In genomic region chr16:24326046-24326445, GRCm38 (mm10) we compare ENCODE assay signal across 11 mouse cellular contexts.
DNase-seq lines count a peak whose midpoint lies in the region; ATAC-seq and TF ChIP-seq lines count a peak whose summit lies in the region.
"Had no signal": no experiment of that assay in that cellular context is flagged by ENCODE, and none has a peak within 500 bp of the region (broad histone marks: within the 10 kb centered on the region; RNA-seq: fewer than 3 reads in every experiment).

No protein-coding gene starts in this region.

- TF ChIP-seq CTCF in hindbrain, postnatal 0 days (IDR thresholded peaks at IDR 0.05; ENCODE audit: low read depth): no peak

- H3K27me3 ChIP-seq in hindbrain, postnatal 0 days (ENCODE audit: insufficient read depth, low read length): no peaks in the 10 kb centered on the region
- H3K27me3 ChIP-seq in hindbrain, embryonic 11.5 days (ENCODE audit: control insufficient read depth, insufficient read depth, low read length): no peaks in the 10 kb centered on the region
- H3K27me3 ChIP-seq: embryonic facial prominence, embryonic 15.5 days; midbrain, embryonic 12.5 days had no signal

- no peaks in the 10 kb centered on the region for H3K9me3 ChIP-seq in hindbrain, postnatal 0 days (ENCODE audit: low read length)
- H3K9me3 ChIP-seq in hindbrain, embryonic 11.5 days (ENCODE audit: control insufficient read depth, low read length): no peaks in the 10 kb centered on the region
- H3K9me3 ChIP-seq: embryonic facial prominence, embryonic 15.5 days; midbrain, embryonic 12.5 days had no signal

- no peaks in the 10 kb centered on the region for H3K4me1 ChIP-seq in hindbrain, postnatal 0 days (ENCODE audit: insufficient read depth, low read length)
- H3K4me1 ChIP-seq in hindbrain, embryonic 11.5 days (replicated peaks; ENCODE audit: control insufficient read depth, insufficient read depth, low read length): no peaks in the 10 kb centered on the region
- H3K4me1 ChIP-seq: embryonic facial prominence, embryonic 15.5 days; midbrain, embryonic 12.5 days had no signal

- no peak overlapping the region for H3K4me2 ChIP-seq in hindbrain, postnatal 0 days (ENCODE audit: low read depth, low read length)
- no peak overlapping the region for H3K4me2 ChIP-seq in hindbrain, embryonic 11.5 days (replicated peaks; ENCODE audit: low read depth, low read length)
- H3K4me2 ChIP-seq: embryonic facial prominence, embryonic 15.5 days; midbrain, embryonic 12.5 days had no signal

- H3K9ac ChIP-seq in hindbrain, postnatal 0 days (replicated peaks; ENCODE audit: low read length): no peak overlapping the region
- no peak overlapping the region for H3K9ac ChIP-seq in hindbrain, embryonic 11.5 days (ENCODE audit: low read depth, low read length)
- H3K9ac ChIP-seq: embryonic facial prominence, embryonic 15.5 days; midbrain, embryonic 12.5 days had no signal

- H3K4me3 ChIP-seq in hindbrain, postnatal 0 days (ENCODE audit: low read length): no peak overlapping the region
- H3K4me3 ChIP-seq in hindbrain, embryonic 11.5 days (ENCODE audit: low read depth, low read length): no peak overlapping the region
- H3K4me3 ChIP-seq: embryonic facial prominence, embryonic 15.5 days; midbrain, embryonic 12.5 days had no signal

- WGBS in hindbrain, postnatal 0 days: 80% methylated on average over 5 of the region's 5 CpGs
- 94% methylated on average over 5 of the region's 5 CpGs for WGBS in hindbrain, embryonic 11.5 days

- peak; percentile 85 for ATAC-seq in hindbrain, postnatal 0 days
- no peak for ATAC-seq in hindbrain, embryonic 11.5 days (ENCODE audit: low FRiP score)

- no peaks in the 10 kb centered on the region for H3K36me3 ChIP-seq in hindbrain, postnatal 0 days (ENCODE audit: insufficient read depth, low read length)
- no peaks in the 10 kb centered on the region for H3K36me3 ChIP-seq in hindbrain, embryonic 11.5 days (ENCODE audit: control insufficient read depth, insufficient read depth, low read length)
- H3K36me3 ChIP-seq: embryonic facial prominence, embryonic 15.5 days; midbrain, embryonic 12.5 days had no signal

- no peak overlapping the region for H3K27ac ChIP-seq in hindbrain, postnatal 0 days
- H3K27ac ChIP-seq in hindbrain, embryonic 11.5 days (ENCODE audit: low read depth, low read length): no peak overlapping the region
- H3K27ac ChIP-seq: embryonic facial prominence, embryonic 15.5 days; midbrain, embryonic 12.5 days had no signal

- DNase-seq in adrenal gland, postnatal 10 days: peak; percentile 36
- no peak for DNase-seq in adrenal gland, adult 18-20 months (ENCODE audit: low spot score in 2 of 2)
- DNase-seq in hindbrain, postnatal 0 days (ENCODE audit: low spot score): peak; percentile 58
- DNase-seq in hindbrain, embryonic 11.5 days (ENCODE audit: low spot score): no peak
- peak; percentile 44 for DNase-seq in right cerebral cortex, adult 18-20 months
- DNase-seq in right cerebral cortex, postnatal 14 days: no peak
- DNase-seq in testis, postnatal 14 days (ENCODE audit: low spot score): peak; percentile 80
- DNase-seq in spleen, postnatal 36 days (ENCODE audit: low spot score in 2 of 2): no peak
- DNase-seq: thymus, postnatal 4 days had no signal

Comparison
In these comparisons a context has a peak if more than half of its experiments do, and no peak if none do; other contexts are left out.
1. DNase-seq: peak in adrenal gland, postnatal 10 days (single experiment), hindbrain, postnatal 0 days (single experiment), right cerebral cortex, adult 18-20 months (single experiment) and testis, postnatal 14 days (single experiment); none in adrenal gland, adult 18-20 months (0 of 2), hindbrain, embryonic 11.5 days (single experiment), right cerebral cortex, postnatal 14 days (single experiment) and spleen, postnatal 36 days (0 of 2).